Mouse (Mus musculus) regulatory T cell (primary cell): Measurements from ENCODE around the gene Ndufb8.

Source experiments
- in situ Hi-C: fragments of 300-600 bp; cut with MboI, MseI; formaldehyde crosslinking; loops from one replicate; pipeline ENCODE4 v1.15.1; 2025; ENCODE audit warnings: high pct_unique_total_duplicates

Ndufb8 gene

DNA sequence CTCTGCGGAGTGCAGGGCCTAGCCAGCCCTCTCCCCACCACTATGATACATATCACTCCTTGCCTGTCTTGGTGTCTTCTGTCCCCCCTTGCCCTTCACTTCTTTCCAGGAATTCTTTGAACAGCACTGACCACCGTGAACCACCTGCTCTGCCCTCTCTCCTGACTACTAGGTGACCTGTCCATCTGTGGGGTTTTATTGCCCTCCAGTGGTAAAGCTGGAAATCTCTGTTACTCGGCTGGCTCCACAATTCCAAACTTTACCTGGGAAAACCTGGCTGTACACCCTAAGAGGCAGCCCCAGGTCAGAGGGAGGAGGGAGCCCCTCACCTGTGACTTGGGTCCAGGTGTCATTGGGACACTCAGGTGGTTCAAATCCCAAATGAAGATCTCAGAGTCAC, 19.9 kb downstream of the Ndufb8 start:
- in situ Hi-C loops: no loop called here

GRCm38 (mm10) chr19:44530018-44530417, 25.2 kb downstream of the Ndufb8 start:
- in situ Hi-C loops: no loop called here

GRCm38 (mm10) chr19:44525551-44526205, 29.6 kb downstream of the Ndufb8 start:
- in situ Hi-C loops: no loop called here

DNA sequence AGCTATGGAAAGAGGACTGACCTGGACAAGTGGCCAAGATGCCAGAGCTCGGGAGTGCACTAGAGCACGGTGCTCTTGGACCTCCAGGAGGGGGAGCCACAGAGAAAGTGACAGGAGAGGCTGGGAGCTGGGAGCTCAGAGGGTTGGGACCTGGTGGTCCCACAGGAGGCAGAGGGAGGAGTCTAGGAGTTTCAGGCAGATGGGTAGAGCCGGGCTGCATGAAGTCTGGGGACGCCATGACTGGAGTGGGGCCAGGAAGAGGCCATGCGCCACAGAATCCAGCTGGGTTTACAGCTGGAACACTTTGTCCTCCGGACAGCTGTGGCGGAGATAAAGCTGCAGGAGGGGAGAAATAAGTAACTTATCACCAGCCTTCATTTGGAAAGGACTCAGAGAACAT, 36.1 kb downstream of the Ndufb8 start:
- in situ Hi-C loops: no loop called here

DNA sequence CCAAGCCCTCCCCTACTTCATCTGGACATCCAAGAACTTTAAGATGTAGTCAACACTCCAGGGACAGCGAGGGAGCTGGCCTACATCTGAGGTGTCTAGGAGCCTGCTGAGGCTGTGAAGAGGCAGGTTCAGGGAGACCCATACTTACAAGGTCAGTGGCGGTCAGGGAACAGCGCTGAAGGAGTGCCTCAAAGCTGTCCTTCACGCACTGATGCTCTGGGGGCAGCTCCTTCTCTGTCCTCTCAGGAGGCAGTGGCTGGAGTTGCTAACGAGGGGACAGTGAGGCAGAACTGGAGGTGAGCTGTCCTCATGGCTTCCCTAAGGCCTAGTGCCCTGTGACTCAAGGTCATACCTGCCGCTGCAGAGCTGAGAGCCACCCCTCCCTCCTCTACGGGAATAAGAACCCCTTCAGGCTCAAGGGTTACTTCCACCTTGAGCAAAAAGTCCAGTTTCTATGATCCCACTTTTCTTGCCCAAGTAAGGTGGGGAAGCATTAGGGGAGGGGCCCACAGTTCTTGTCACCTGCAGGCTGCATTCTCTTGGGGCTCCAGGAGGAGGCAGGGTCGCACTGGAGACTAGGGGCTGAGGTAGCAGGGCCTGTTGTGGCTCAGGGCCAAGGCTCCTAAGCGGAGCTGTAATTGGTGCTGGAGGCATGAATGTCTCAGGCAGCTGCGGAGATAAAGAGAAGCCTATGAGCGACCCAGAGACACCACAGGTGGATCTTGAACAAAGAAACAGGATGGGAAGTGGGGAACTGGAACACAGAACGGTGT, 37.1 kb downstream of the Ndufb8 start:
- in situ Hi-C loops: no loop called here

GRCm38 (mm10) chr19:44515769-44516168, 39.5 kb downstream of the Ndufb8 start:
- in situ Hi-C loops: no loop called here

DNA sequence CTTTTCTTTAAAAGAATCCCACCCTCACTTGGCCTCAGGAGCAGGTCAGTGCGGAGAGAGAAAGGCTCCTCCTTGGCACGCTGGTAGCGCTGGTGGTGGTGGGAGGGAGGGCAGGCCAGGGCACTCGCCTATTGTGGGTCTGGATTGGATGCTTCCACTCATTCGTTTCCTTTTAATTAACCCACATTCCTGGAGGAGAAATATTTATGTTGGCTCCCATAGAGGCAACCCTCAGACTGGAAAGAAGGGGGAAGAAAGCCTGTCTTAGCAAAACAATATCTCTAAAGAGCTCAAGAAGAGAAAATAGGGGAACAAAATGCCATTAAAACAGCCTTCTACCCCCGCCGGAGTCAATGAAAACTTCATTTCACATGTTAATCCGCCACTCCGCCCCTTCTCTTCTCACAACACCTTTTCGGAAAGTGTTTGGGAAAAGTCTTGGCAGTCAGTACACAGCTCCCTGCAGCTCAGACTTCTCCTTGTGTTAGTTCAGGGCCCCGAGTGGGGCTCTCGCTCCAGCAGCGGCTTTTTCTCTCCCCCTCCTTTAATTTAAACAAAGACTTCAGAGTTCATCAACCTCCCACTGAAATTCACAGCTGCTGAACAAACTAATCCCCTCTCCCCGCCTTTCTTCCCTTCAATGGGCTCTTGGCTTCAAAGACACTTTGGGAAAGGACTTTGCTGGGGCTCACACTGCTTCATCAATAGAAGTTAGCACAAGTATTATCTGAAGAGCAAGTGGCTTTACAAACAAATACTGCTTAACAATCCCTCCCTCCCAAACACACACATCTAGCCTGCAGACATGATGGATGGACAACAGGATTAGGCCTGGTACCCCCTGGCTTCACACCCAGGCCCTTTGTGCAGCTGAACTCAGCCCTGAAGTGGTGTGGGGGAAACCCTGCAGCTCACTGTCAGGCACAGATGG, 40.5 kb downstream of the Ndufb8 start:
- in situ Hi-C loops: no loop called here

- in situ Hi-C loops: no loop called here
Observed at GRCm38 (mm10) chr19:44513921-44514482, 41.2 kb downstream of the Ndufb8 start.

DNA sequence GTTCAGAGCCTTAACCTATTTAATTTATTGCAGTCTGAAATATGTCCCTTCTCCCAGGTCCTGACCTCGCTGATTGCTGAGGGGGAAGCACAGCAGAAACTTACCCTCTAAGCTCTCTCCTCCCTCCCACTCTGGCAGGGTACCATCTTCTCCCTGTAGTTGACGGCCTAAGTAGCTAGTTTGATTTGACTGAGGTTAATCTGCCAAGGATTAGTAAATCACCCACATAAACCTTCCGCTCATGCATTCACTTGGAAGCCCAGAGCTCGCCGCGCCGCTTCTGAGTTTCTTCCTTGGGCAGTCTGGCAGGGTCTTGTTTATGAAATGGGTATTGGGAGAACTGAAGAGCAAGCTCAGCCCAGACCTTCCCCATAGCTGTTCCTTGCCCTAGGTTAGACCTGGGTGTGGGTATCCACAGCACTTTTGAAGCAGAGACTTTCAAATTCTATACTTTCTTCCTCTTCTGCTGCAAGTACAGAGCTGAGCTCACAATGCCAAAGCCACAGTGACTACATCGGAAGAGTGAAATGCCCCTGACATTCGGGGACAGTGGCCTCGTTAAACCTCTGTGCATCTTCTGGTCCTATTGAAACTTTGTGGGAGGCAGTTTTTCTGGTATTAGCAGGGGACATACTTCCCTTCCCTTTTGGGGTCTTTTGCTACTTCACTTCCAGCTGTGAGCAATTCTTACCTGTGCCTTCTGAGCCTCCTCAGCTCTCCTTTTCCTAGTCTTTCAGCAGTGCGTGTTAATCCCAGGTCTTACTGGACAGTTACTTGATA, 42.0 kb downstream of the Ndufb8 start:
- in situ Hi-C loops: no loop called here

DNA sequence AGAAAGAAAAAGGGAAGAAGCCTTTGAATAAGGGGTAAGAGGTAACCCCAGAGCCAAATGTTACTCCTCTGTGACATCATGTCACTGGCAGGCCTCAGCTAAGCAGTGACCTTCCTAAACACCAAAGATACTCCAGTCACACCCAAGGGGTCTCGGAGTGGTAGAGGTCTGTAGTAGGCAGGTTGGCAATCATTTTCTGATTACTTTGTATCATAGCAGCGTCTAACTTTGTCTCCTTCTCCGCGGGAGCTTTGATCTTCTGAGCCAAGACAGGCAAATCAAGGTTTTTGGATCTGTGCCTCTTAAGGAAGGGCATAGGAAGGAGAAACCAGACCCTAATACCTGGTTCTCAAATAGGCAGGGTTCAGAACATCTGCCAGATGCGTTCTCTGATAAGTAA, 42.6 kb downstream of the Ndufb8 start:
- in situ Hi-C loops: no loop called here

- in situ Hi-C loops: no loop called here
Observed at GRCm38 (mm10) chr19:44511451-44512231, 43.6 kb downstream of the Ndufb8 start.

GRCm38 (mm10) chr19:44510534-44511175, 44.6 kb downstream of the Ndufb8 start:
- in situ Hi-C loops: no loop called here

DNA sequence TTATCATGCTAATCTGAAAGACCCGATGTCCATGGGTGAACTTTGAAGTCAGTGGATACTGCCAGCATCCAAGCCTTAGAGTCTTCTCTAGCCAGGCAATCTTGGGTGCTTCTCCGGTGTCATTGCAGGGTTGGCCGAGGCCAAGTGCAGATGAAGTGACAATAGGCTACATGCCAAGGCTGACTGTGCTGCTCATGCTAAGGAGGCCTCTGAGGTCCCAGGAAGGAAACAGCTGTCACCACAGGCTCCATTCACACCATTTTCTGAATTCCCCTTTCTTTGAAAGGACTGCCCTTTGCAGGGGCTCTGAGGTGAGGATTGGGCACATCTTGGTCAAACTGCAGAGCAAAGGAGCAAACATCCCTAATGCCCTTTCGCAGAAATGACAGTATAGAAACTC, 52.5 kb downstream of the Ndufb8 start:
- in situ Hi-C loops: no loop called here

GRCm38 (mm10) chr19:44501925-44502324, 53.3 kb downstream of the Ndufb8 start:
- in situ Hi-C loops: no loop called here

- in situ Hi-C loops: no loop called here
Observed at GRCm38 (mm10) chr19:44500240-44500639, 55.0 kb downstream of the Ndufb8 start.

DNA sequence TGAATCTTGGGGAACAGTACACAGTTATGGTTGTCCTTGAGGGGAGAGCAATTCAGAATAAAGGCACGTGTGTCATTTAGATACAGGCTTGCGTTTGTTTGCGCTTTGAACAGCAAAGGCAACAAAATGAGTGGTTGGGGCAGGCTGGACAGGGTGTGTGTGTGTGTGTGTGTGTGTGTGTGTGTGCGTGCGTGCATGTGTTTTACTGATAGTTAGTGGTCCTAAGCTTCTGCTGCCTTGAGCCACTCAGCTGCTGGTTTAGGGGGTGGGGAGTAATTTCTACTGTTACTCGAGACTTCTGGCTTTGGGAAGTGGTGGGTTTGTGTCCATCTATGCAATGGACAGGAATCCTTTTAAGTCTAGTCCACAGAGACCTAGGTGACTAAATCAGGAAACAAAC, 56.3 kb downstream of the Ndufb8 start:
- in situ Hi-C loops: no loop called here
